Mouse (Mus musculus) hindbrain, embryonic 10.5 days (tissue): ENCODE results near the gene Slx4ip. TPM values are rescaled to one million over a fixed set of nuclear protein-coding genes. Genes with fewer than 3 reads are reported as not detected.
A peak's percentile ranks its signal among the peaks of the same experiment; 100 is the strongest.

ENCODE experiments used
- DNase-seq: peaks from one replicate; pipeline ENCODE4 v3.0.0-alpha.2; 2017; ENCODE audit warnings: low spot score
- H3K27ac ChIP-seq: fragments of 300-500 bp; sonication (generic); 2 replicates; pipeline ENCODE4 v1.5.1; 2016; ENCODE audit warnings: mild to moderate bottlenecking, moderate library complexity
- H3K27me3 ChIP-seq: fragments of 300-500 bp; sonication (generic); 2 replicates; pipeline ENCODE4 v1.6.1; 2016; ENCODE audit warnings: mild to moderate bottlenecking; ENCODE audit not compliant: poor library complexity, insufficient read depth, severe bottlenecking
- H3K36me3 ChIP-seq: fragments of 300-500 bp; sonication (generic); 2 replicates; pipeline ENCODE4 v1.6.1; 2016; ENCODE audit warnings: mild to moderate bottlenecking, moderate library complexity
- H3K4me1 ChIP-seq: fragments of 300-500 bp; sonication (generic); replicated peaks from 2 replicates; pipeline ENCODE4 v1.6.1; 2016; ENCODE audit warnings: mild to moderate bottlenecking
- H3K4me3 ChIP-seq: fragments of 300-500 bp; sonication (generic); 2 replicates; pipeline ENCODE4 v1.5.1; 2016; ENCODE audit warnings: mild to moderate bottlenecking, moderate library complexity
- H3K9me3 ChIP-seq: fragments of 300-500 bp; sonication (generic); 2 replicates; pipeline ENCODE4 v1.6.1; 2016; ENCODE audit warnings: mild to moderate bottlenecking, moderate library complexity
- WGBS: fragments of 180-500 bp; shearing (Covaris S2); methylation state at CpG from one replicate; pipeline ENCODE4 v1.1.7; 2016; 5-methylcytosine and 5-hydroxymethylcytosine counted together
- polyA plus RNA-seq: library from polyadenylated mRNA; unstranded; fragments of >200 nt; fragmentation: Nextera tagmentation; extraction: Ambion mirVana; gene quantifications from 2 replicates; pipeline ENCODE4 v1.2.1, GENCODE M21; 2016

The Slx4ip gene
- polyA plus RNA-seq, 1 experiment from 2014 or later, result 9.9 TPM

- Histone ChIP-seq H3K9me3 (no peaks in the 10 kb centered on the region), H3K27me3 (no peaks in the 10 kb centered on the region), H3K27ac (no peak overlapping the region), H3K4me3 (no peak overlapping the region), H3K36me3 (no peaks in the 10 kb centered on the region), H3K4me1 (no peaks in the 10 kb centered on the region)
- no peak for DNase-seq
- WGBS, result 92% methylated on average over 3 of the region's 3 CpGs
Observed at GRCm38 (mm10) chr2:136958697-136959096, 67.7 kb downstream of the Slx4ip start.

GRCm38 (mm10) chr2:136975774-136976173 is 84.8 kb downstream of the Slx4ip start:
- H3K4me1 ChIP-seq, result peaks cover 6% of the 10 kb centered on the region
- no peaks in the 10 kb centered on the region for H3K27me3 ChIP-seq
- H3K4me3 ChIP-seq, result no peak overlapping the region
- 90% methylated on average over 1 of the region's 1 CpGs for WGBS
- no peak overlapping the region for H3K27ac ChIP-seq
- DNase-seq, result no peak
- no peaks in the 10 kb centered on the region for H3K36me3 ChIP-seq
- no peaks in the 10 kb centered on the region for H3K9me3 ChIP-seq

GRCm38 (mm10) chr2:136979056-136979772 is 88.2 kb downstream of the Slx4ip start:
- Histone ChIP-seq H3K27ac (no peak overlapping the region), H3K27me3 (no peaks in the 10 kb centered on the region), H3K4me1 (peaks cover 16% of the 10 kb centered on the region), H3K36me3 (no peaks in the 10 kb centered on the region), H3K4me3 (no peak overlapping the region), H3K9me3 (no peaks in the 10 kb centered on the region)
- DNase-seq, result no peak
- 91% methylated on average over 6 of the region's 6 CpGs for WGBS

GRCm38 (mm10) chr2:136981062-136981879 is 90.3 kb downstream of the Slx4ip start:
- 47% methylated on average over 10 of the region's 10 CpGs for WGBS
- peak overlapping the region; percentile 77 for H3K27ac ChIP-seq

GRCm38 (mm10) chr2:136983959-136984358 is 92.9 kb downstream of the Slx4ip start:
- H3K36me3 ChIP-seq, result no peaks in the 10 kb centered on the region
- H3K27me3 ChIP-seq, result no peaks in the 10 kb centered on the region
- H3K4me3 ChIP-seq, result no peak overlapping the region
- 92% methylated on average over 2 of the region's 2 CpGs for WGBS
- H3K9me3 ChIP-seq, result no peaks in the 10 kb centered on the region
- H3K4me1 ChIP-seq, result peaks cover 16% of the 10 kb centered on the region
- no peak for DNase-seq
- H3K27ac ChIP-seq, result no peak overlapping the region

More at GRCm38 (mm10) chr2:136981062-136981879, 90.3 kb downstream of the Slx4ip start:
- Histone ChIP-seq H3K4me1 (peaks cover 16% of the 10 kb centered on the region), H3K27me3 (no peaks in the 10 kb centered on the region), H3K36me3 (no peaks in the 10 kb centered on the region), H3K4me3 (no peak overlapping the region), H3K9me3 (no peaks in the 10 kb centered on the region)
- DNase-seq, result no peak

GRCm38 (mm10) chr2:136985998-136986730 is 95.1 kb downstream of the Slx4ip start:
- 76% methylated on average over 6 of the region's 6 CpGs for WGBS
- no peaks in the 10 kb centered on the region for H3K27me3 ChIP-seq
- no peak overlapping the region for H3K27ac ChIP-seq
- H3K4me1 ChIP-seq, result peaks cover 6% of the 10 kb centered on the region
- no peak overlapping the region for H3K4me3 ChIP-seq
- no peaks in the 10 kb centered on the region for H3K9me3 ChIP-seq
- no peak for DNase-seq
- no peaks in the 10 kb centered on the region for H3K36me3 ChIP-seq

- Histone ChIP-seq H3K4me3 (no peak overlapping the region), H3K27me3 (no peaks in the 10 kb centered on the region), H3K27ac (no peak overlapping the region), H3K9me3 (no peaks in the 10 kb centered on the region), H3K36me3 (no peaks in the 10 kb centered on the region), H3K4me1 (peaks cover 13% of the 10 kb centered on the region; the same call in 1 of the 2 replicates)
- 95% methylated on average over 3 of the region's 3 CpGs for WGBS
- DNase-seq, result no peak
Observed at GRCm38 (mm10) chr2:136993116-136993515, 102.1 kb downstream of the Slx4ip start.

GRCm38 (mm10) chr2:136997104-136997503 is 106.1 kb downstream of the Slx4ip start:
- Histone ChIP-seq H3K36me3 (no peaks in the 10 kb centered on the region), H3K27me3 (no peaks in the 10 kb centered on the region), H3K4me3 (no peak overlapping the region), H3K9me3 (no peaks in the 10 kb centered on the region), H3K4me1 (peaks cover 13% of the 10 kb centered on the region; the same call in 1 of the 2 replicates), H3K27ac (no peak overlapping the region)
- DNase-seq, result no peak

GRCm38 (mm10) chr2:137002031-137002430 is 111.0 kb downstream of the Slx4ip start:
- no peaks in the 10 kb centered on the region for H3K4me1 ChIP-seq
- no peaks in the 10 kb centered on the region for H3K9me3 ChIP-seq
- no peak overlapping the region for H3K27ac ChIP-seq
- no peak for DNase-seq
- no peaks in the 10 kb centered on the region for H3K36me3 ChIP-seq
- 91% methylated on average over 1 of the region's 1 CpGs for WGBS
- H3K4me3 ChIP-seq, result no peak overlapping the region
- H3K27me3 ChIP-seq, result no peaks in the 10 kb centered on the region

- no peak overlapping the region for H3K4me3 ChIP-seq
- no peaks in the 10 kb centered on the region for H3K4me1 ChIP-seq
- WGBS, result 87% methylated on average over 1 of the region's 1 CpGs
- no peaks in the 10 kb centered on the region for H3K27me3 ChIP-seq
- no peaks in the 10 kb centered on the region for H3K9me3 ChIP-seq
- H3K36me3 ChIP-seq, result no peaks in the 10 kb centered on the region
- no peak for DNase-seq
- no peak overlapping the region for H3K27ac ChIP-seq
Observed at GRCm38 (mm10) chr2:137006656-137007055, 115.6 kb downstream of the Slx4ip start.

- 73% methylated on average over 1 of the region's 1 CpGs for WGBS
- H3K27me3 ChIP-seq, result no peaks in the 10 kb centered on the region
- no peak for DNase-seq
- H3K36me3 ChIP-seq, result no peaks in the 10 kb centered on the region
- H3K4me1 ChIP-seq, result peaks cover 22% of the 10 kb centered on the region
- no peak overlapping the region for H3K27ac ChIP-seq
- H3K4me3 ChIP-seq, result no peak overlapping the region
- no peaks in the 10 kb centered on the region for H3K9me3 ChIP-seq
Observed at GRCm38 (mm10) chr2:137011980-137012379, 121.0 kb downstream of the Slx4ip start.

GRCm38 (mm10) chr2:137013151-137013550 is 122.1 kb downstream of the Slx4ip start:
- DNase-seq, result no peak
- Histone ChIP-seq H3K27ac (no peak overlapping the region), H3K9me3 (no peaks in the 10 kb centered on the region), H3K4me1 (peaks cover 22% of the 10 kb centered on the region), H3K36me3 (no peaks in the 10 kb centered on the region), H3K27me3 (no peaks in the 10 kb centered on the region), H3K4me3 (no peak overlapping the region)
- WGBS, result 74% methylated on average over 3 of the region's 3 CpGs
